Mouse (Mus musculus) erythroblast, embryonic 14.5 days (primary cell): Measurements from ENCODE around the gene Mc1r. TPM values are rescaled to one million over a fixed set of nuclear protein-coding genes. Genes with fewer than 3 reads are reported as not detected.
A peak's percentile ranks its signal among the peaks of the same experiment; 100 is the strongest.
"Not testable (repeated sequence)": the region's sequence is repeated elsewhere in the genome, so short reads cannot be mapped to it uniquely, and the experiment has no call there.

Experiments used
- H3K27me3 ChIP-seq: 2 replicates; pipeline ENCODE4 v1.6.1; 2012; ENCODE audit warnings: inconsistent platforms; ENCODE audit not compliant: control insufficient read depth
- H3K36me3 ChIP-seq: 2 replicates; pipeline ENCODE4 v1.6.1; 2012; ENCODE audit warnings: mild to moderate bottlenecking, inconsistent platforms; ENCODE audit not compliant: control insufficient read depth
- H3K4me1 ChIP-seq: 2 replicates; pipeline ENCODE4 v1.6.1; 2012; ENCODE audit warnings: inconsistent platforms; ENCODE audit not compliant: control insufficient read depth
- H3K4me3 ChIP-seq: replicated peaks from 2 replicates; pipeline ENCODE3; 2012; ENCODE audit warnings: moderate library complexity, mild to moderate bottlenecking, inconsistent platforms
- H3K9me3 ChIP-seq: 2 replicates; pipeline ENCODE4 v1.6.1; 2012; ENCODE audit warnings: low read length, inconsistent platforms, mixed read lengths; ENCODE audit not compliant: control insufficient read depth
- GATA1 ChIP-seq: IDR thresholded peaks from 2 replicates; pipeline ENCODE4 v1.6.1; 2012; ENCODE audit warnings: low read length, inconsistent platforms, mixed read lengths
- TAL1 ChIP-seq: IDR thresholded peaks from 3 replicates; pipeline ENCODE4 v1.6.1; 2012; ENCODE audit warnings: low read length, inconsistent platforms, mixed read lengths
- polyA plus RNA-seq: library from polyadenylated mRNA; stranded (reverse); fragments of >175 nt; gene quantifications from 2 replicates; pipeline ENCODE4 v1.2.3, GENCODE M21; 2012

The Mc1r gene
- polyA plus RNA-seq, 1 experiment: 0.01 TPM

GRCm38 (mm10) chr8:123410049-123410587 is 3.2 kb downstream of the Mc1r start:
- H3K27me3 ChIP-seq: peaks cover 61% of the 10 kb centered on the region
- no peaks in the 10 kb centered on the region for H3K36me3 ChIP-seq
- no peak overlapping the region for H3K4me3 ChIP-seq
- H3K4me1 ChIP-seq: peaks cover 76% of the 10 kb centered on the region
- no peaks in the 10 kb centered on the region for H3K9me3 ChIP-seq
- TF ChIP-seq GATA1 (no peak), TAL1 (no peak)

- Histone ChIP-seq H3K36me3 (no peaks in the 10 kb centered on the region), H3K9me3 (no peaks in the 10 kb centered on the region), H3K27me3 (peaks cover 61% of the 10 kb centered on the region), H3K4me1 (peaks cover 76% of the 10 kb centered on the region), H3K4me3 (no peak overlapping the region)
- no peak for TF ChIP-seq GATA1
- TF ChIP-seq TAL1: no peak
These were observed 3.9 kb downstream of the Mc1r start for GRCm38 (mm10) chr8:123410788-123411187.

- TF ChIP-seq GATA1 (no peak), TAL1 (no peak)
- peak within 1 kb of the TSS; percentile 29 for H3K4me3 ChIP-seq
- no peaks in the 10 kb centered on the region for H3K9me3 ChIP-seq
- peaks cover 61% of the 10 kb centered on the region for H3K27me3 ChIP-seq
- peaks cover 75% of the 10 kb centered on the region for H3K4me1 ChIP-seq
- H3K36me3 ChIP-seq: no peaks in the 10 kb centered on the region
These were observed 4.3 kb downstream of the Mc1r start, which contains the start of gene Tubb3 for GRCm38 (mm10) chr8:123411246-123411645. TSS of gene Tubb3 (plus strand) at chr8:123411424.

GRCm38 (mm10) chr8:123411781-123412327 is 4.9 kb downstream of the Mc1r start:
- Histone ChIP-seq H3K36me3 (no peaks in the 10 kb centered on the region), H3K27me3 (peaks cover 61% of the 10 kb centered on the region), H3K9me3 (no peaks in the 10 kb centered on the region), H3K4me3 (peak overlapping the region; percentile 29), H3K4me1 (peaks cover 77% of the 10 kb centered on the region)
- TF ChIP-seq TAL1 (no peak), GATA1 (no peak)

GRCm38 (mm10) chr8:123412560-123413170 is 5.8 kb downstream of the Mc1r start:
- H3K36me3 ChIP-seq: no peaks in the 10 kb centered on the region
- no peak overlapping the region for H3K4me3 ChIP-seq
- H3K9me3 ChIP-seq: no peaks in the 10 kb centered on the region
- peaks cover 60% of the 10 kb centered on the region for H3K27me3 ChIP-seq
- no peak for TF ChIP-seq GATA1
- peaks cover 75% of the 10 kb centered on the region for H3K4me1 ChIP-seq

GRCm38 (mm10) chr8:123414255-123414654 is 7.3 kb downstream of the Mc1r start:
- no peak for TF ChIP-seq TAL1
- TF ChIP-seq GATA1: no peak
- Histone ChIP-seq H3K36me3 (no peaks in the 10 kb centered on the region), H3K9me3 (no peaks in the 10 kb centered on the region), H3K27me3 (peaks cover 48% of the 10 kb centered on the region), H3K4me3 (no peak overlapping the region), H3K4me1 (peaks cover 62% of the 10 kb centered on the region)

GRCm38 (mm10) chr8:123414997-123415696 is 8.2 kb downstream of the Mc1r start:
- not testable (repeated sequence) for H3K9me3 ChIP-seq, H3K36me3 ChIP-seq, H3K4me3 ChIP-seq
- peaks cover 39% of the 10 kb centered on the region for H3K27me3 ChIP-seq
- peaks cover 53% of the 10 kb centered on the region for H3K4me1 ChIP-seq

- peaks cover 28% of the 10 kb centered on the region for H3K27me3 ChIP-seq
- TF ChIP-seq TAL1 (no peak), GATA1 (no peak)
- no peaks in the 10 kb centered on the region for H3K36me3 ChIP-seq
- H3K4me3 ChIP-seq: no peak overlapping the region
- no peaks in the 10 kb centered on the region for H3K9me3 ChIP-seq
- peaks cover 43% of the 10 kb centered on the region for H3K4me1 ChIP-seq
These were observed 9.3 kb downstream of the Mc1r start for GRCm38 (mm10) chr8:123415967-123416943.
